Mouse (Mus musculus) kidney, embryonic 14.5 days (tissue): Measurements from ENCODE around the gene Gnb3. TPM values are rescaled to one million over a fixed set of nuclear protein-coding genes. Genes with fewer than 3 reads are reported as not detected.

Experiments
- polyA plus RNA-seq: library from polyadenylated mRNA; unstranded; fragments of >200 nt; fragmentation: Nextera tagmentation; extraction: Ambion mirVana; gene quantifications from 2 replicates; pipeline ENCODE4 v1.2.1, GENCODE M21; 2014

Gnb3 gene
- polyA plus RNA-seq, 1 experiment from 2014 or later, result 1.3 TPM

Other genes with a start within 250 kb of the Gnb3 start
- 0.08 TPM in 1 of 2 replicates, not detected in the other for gene C1s2, start 204.2 kb downstream of the Gnb3 start, polyA plus RNA-seq
- gene Lpcat3, start 177.2 kb downstream of the Gnb3 start, polyA plus RNA-seq, result 51.2 and 67.3 TPM in 2 replicates
- 233 and 278 TPM in 2 replicates for gene Emg1, start 128.1 kb downstream of the Gnb3 start, polyA plus RNA-seq
- gene Phb2, start 127.9 kb downstream of the Gnb3 start, polyA plus RNA-seq, result 341 and 402 TPM in 2 replicates
- 10.0 and 12.9 TPM in 2 replicates for gene Ptpn6, start 101.6 kb downstream of the Gnb3 start, polyA plus RNA-seq
- 564 and 762 TPM in 2 replicates for gene Grcc10, start 98.9 kb downstream of the Gnb3 start, polyA plus RNA-seq
- not detected in 2 replicates for gene Gm45234, start 84.3 kb downstream of the Gnb3 start, polyA plus RNA-seq
- 17.5 and 17.7 TPM in 2 replicates for gene Atn1, start 83.8 kb downstream of the Gnb3 start, polyA plus RNA-seq
- gene Eno2, start 70.6 kb downstream of the Gnb3 start, polyA plus RNA-seq, result 8.8 and 10.8 TPM in 2 replicates
- gene Lrrc23, start 60.5 kb downstream of the Gnb3 start, polyA plus RNA-seq, result 0.39 and 0.61 TPM in 2 replicates
- 8.7 and 11.4 TPM in 2 replicates for gene Spsb2, start 31.6 kb downstream of the Gnb3 start, polyA plus RNA-seq
- gene Tpi1, start 26.0 kb downstream of the Gnb3 start, polyA plus RNA-seq, result 643 and 681 TPM in 2 replicates
- gene Usp5, start 10.8 kb downstream of the Gnb3 start, polyA plus RNA-seq, result 102 and 139 TPM in 2 replicates
- gene Cdca3, start 10.7 kb downstream of the Gnb3 start, polyA plus RNA-seq, result 201 and 232 TPM in 2 replicates
- 25.8 and 29.5 TPM in 2 replicates for gene P3h3, start 17.5 kb upstream of the Gnb3 start, polyA plus RNA-seq
- 0.55 and 1.1 TPM in 2 replicates for gene Gpr162, start 23.7 kb upstream of the Gnb3 start, polyA plus RNA-seq
- 0.16 TPM in 1 of 2 replicates, not detected in the other for gene Cd4, start 47.9 kb upstream of the Gnb3 start, polyA plus RNA-seq
- 1.6 and 1.7 TPM in 2 replicates for gene Lag3, start 71.4 kb upstream of the Gnb3 start, polyA plus RNA-seq
- 219 and 295 TPM in 2 replicates for gene Ptms, start 79.8 kb upstream of the Gnb3 start, polyA plus RNA-seq
- 396 and 402 TPM in 2 replicates for gene Mlf2, start 91.1 kb upstream of the Gnb3 start, polyA plus RNA-seq
- 144 and 162 TPM in 2 replicates for gene Cops7a, start 125.3 kb upstream of the Gnb3 start, polyA plus RNA-seq
- 1.0 and 1.2 TPM in 2 replicates for gene Pianp, start 156.4 kb upstream of the Gnb3 start, polyA plus RNA-seq
- 12.5 and 15.0 TPM in 2 replicates for gene Zfp384, start 168.9 kb upstream of the Gnb3 start, polyA plus RNA-seq
- gene Ing4, start 199.5 kb upstream of the Gnb3 start, polyA plus RNA-seq, result 111 and 144 TPM in 2 replicates
- gene Acrbp, start 209.4 kb upstream of the Gnb3 start, polyA plus RNA-seq, result 14.0 and 14.7 TPM in 2 replicates
- gene Lpar5, start 227.6 kb upstream of the Gnb3 start, polyA plus RNA-seq, result 0.43 and 0.45 TPM in 2 replicates